Mouse (Mus musculus) MEL (cell line): ENCODE data around the gene Fars2.

Experiments
- CTCF ChIP-seq, 3 experiments: IDR thresholded peaks in 2 of 3; conservative IDR thresholded peaks in 1 of 3; 2 replicates each; pipeline ENCODE4 v1.5.1; 2011 to 2012; ENCODE audit warnings: low read length in 3 of 3, low read depth in 2 of 3, mild to moderate bottlenecking in 2 of 3, improper control_type of control experiment in 1 of 3, inconsistent platforms in 1 of 3, mixed read lengths in 1 of 3, moderate library complexity in 1 of 3; ENCODE audit not compliant: control insufficient read depth in 1 of 3, insufficient read depth in 1 of 3, poor library complexity in 1 of 3, severe bottlenecking in 1 of 3
- HCFC1 ChIP-seq: IDR thresholded peaks from 2 replicates; pipeline ENCODE4 v1.6.1; 2012; ENCODE audit warnings: low read depth, mild to moderate bottlenecking, inconsistent platforms, low read length, improper control_type of control experiment, moderate library complexity
- KAT2A ChIP-seq: conservative IDR thresholded peaks from 2 replicates; pipeline ENCODE4 v1.6.1; 2012; ENCODE audit warnings: low read depth, low read length, improper control_type of control experiment, inconsistent platforms
- MAFK ChIP-seq: IDR thresholded peaks from 2 replicates; pipeline ENCODE4 v1.6.1; 2011; ENCODE audit warnings: low read depth, mild to moderate bottlenecking, low read length, improper control_type of control experiment, borderline replicate concordance
- MAX ChIP-seq: IDR thresholded peaks from 2 replicates; pipeline ENCODE4 v1.6.1; 2011; ENCODE audit warnings: low read length, improper control_type of control experiment
- MXI1 ChIP-seq: IDR thresholded peaks from 2 replicates; pipeline ENCODE4 v1.6.1; 2011; ENCODE audit warnings: mild to moderate bottlenecking, low read depth, low read length, improper control_type of control experiment
- POLR2A ChIP-seq, 2 experiments: IDR thresholded peaks; 2 replicates each; pipeline ENCODE4 v1.6.1; 2011 to 2012; ENCODE audit warnings: low read length in 2 of 2, mild to moderate bottlenecking in 2 of 2, control low read depth in 1 of 2, improper control_type of control experiment in 1 of 2, low read depth in 1 of 2, moderate library complexity in 1 of 2; ENCODE audit not compliant: control insufficient read depth in 1 of 2, insufficient read depth in 1 of 2, poor library complexity in 1 of 2
- RAD21 ChIP-seq: IDR thresholded peaks from 2 replicates; pipeline ENCODE4 v1.6.1; 2011; ENCODE audit warnings: mild to moderate bottlenecking, low read depth, low read length, improper control_type of control experiment
- TAL1 ChIP-seq: IDR thresholded peaks from 2 replicates; pipeline ENCODE4 v1.6.1; 2012; ENCODE audit warnings: mild to moderate bottlenecking, inconsistent platforms, low read length, moderate library complexity, mixed read lengths
- TCF12 ChIP-seq: IDR thresholded peaks from 2 replicates; pipeline ENCODE4 v1.6.1; 2014; ENCODE audit warnings: low read depth, mild to moderate bottlenecking, inconsistent platforms, low read length, improper control_type of control experiment, moderate library complexity

GRCm38 (mm10) chr13:36302770-36303169 is 185.6 kb downstream of the Fars2 start:
- no peak for TF ChIP-seq MAFK
- no peak for TF ChIP-seq POLR2A (IDR thresholded peaks at IDR 0.05; ENCODE audit: control insufficient read depth in 1 of 2, insufficient read depth in 1 of 2, low read depth in 1 of 2, low read length in 2 of 2, poor library complexity in 1 of 2)
- no peak for TF ChIP-seq KAT2A
- TF ChIP-seq MXI1: no peak
- no peak for TF ChIP-seq TCF12
- no peak for TF ChIP-seq CTCF (IDR thresholded peaks at IDR 0.05 in 2 of 3, conservative IDR thresholded peaks at IDR 0.05 in 1 of 3; ENCODE audit: control insufficient read depth in 1 of 3, insufficient read depth in 1 of 3, low read depth in 2 of 3, low read length in 3 of 3, poor library complexity in 1 of 3, severe bottlenecking in 1 of 3)
- TF ChIP-seq TAL1: no peak
- no peak for TF ChIP-seq HCFC1
- no peak for TF ChIP-seq MAX
- TF ChIP-seq RAD21: no peak
